Mouse (Mus musculus) testis, adult 2 months (tissue): ENCODE measurements around the gene Xcl1.

Experiments
- CTCF ChIP-seq: fragments of 200-500 bp; IDR thresholded peaks from 2 replicates; pipeline ENCODE4 v1.5.1; 2012; ENCODE audit warnings: low read depth, mild to moderate bottlenecking, inconsistent platforms, low read length, moderate library complexity; ENCODE audit not compliant: control insufficient read depth, insufficient read depth, insufficient replicate concordance
- POLR2A ChIP-seq: fragments of 200-500 bp; IDR thresholded peaks from 2 replicates; pipeline ENCODE4 v1.6.1; 2012; ENCODE audit warnings: low read depth, mild to moderate bottlenecking, inconsistent platforms, low read length, moderate library complexity; ENCODE audit not compliant: control insufficient read depth

DNA sequence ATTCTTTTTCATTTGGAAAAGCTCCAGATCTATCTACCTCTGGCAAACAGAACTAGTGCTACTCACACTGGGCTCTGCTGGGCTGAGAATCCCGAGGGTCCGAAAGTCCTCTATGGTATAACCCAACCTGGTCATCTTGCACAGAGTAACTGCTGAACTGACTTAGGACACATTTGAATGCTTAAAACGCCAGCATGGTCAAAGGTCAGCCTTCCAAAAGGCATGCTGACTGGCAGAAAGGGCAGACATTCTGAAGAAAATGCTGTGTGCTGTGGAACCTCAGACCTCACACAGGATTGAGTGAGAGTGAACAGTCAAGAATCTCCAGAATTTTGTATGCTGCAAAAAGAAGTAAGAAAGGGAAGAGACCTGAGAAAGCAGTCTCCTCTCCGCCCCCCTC lies 45.0 kb downstream of the Xcl1 start:
- no peak for TF ChIP-seq CTCF
- no peak for TF ChIP-seq POLR2A
